Mouse (Mus musculus) G1E (cell line): ENCODE measurements around the gene Catsperg1. TPM values are rescaled to one million over a fixed set of nuclear protein-coding genes. Genes with fewer than 3 reads are reported as not detected.
"Not testable (repeated sequence)": the region's sequence is repeated elsewhere in the genome, so short reads cannot be mapped to it uniquely, and the experiment has no call there.

ENCODE experiments used
- ATAC-seq: 2 replicates; pipeline ENCODE4 v1.8.0; 2016; ENCODE audit warnings: mild to moderate bottlenecking; ENCODE audit not compliant: insufficient number of reproducible peaks, poor library complexity, low FRiP score, severe bottlenecking; ENCODE audit errors: extremely low read depth
- DNase-seq: peaks from one replicate; pipeline ENCODE4 v3.0.0; 2012; ENCODE audit warnings: low spot score
- H3K27me3 ChIP-seq: 2 replicates; pipeline ENCODE4 v1.6.1; 2012; ENCODE audit warnings: mild to moderate bottlenecking, low read length, inconsistent platforms; ENCODE audit not compliant: insufficient read depth
- H3K36me3 ChIP-seq: replicated peaks from 2 replicates; pipeline ENCODE3; 2012; ENCODE audit warnings: mild to moderate bottlenecking, inconsistent platforms
- H3K4me1 ChIP-seq: 2 replicates; pipeline ENCODE4 v1.6.1; 2012; ENCODE audit warnings: low read depth, low read length, inconsistent platforms, mixed read lengths; ENCODE audit not compliant: insufficient read depth
- H3K4me3 ChIP-seq: 2 replicates; pipeline ENCODE4 v1.5.1; 2012; ENCODE audit warnings: low read depth, mild to moderate bottlenecking, inconsistent platforms, low read length, moderate library complexity, mixed read lengths
- H3K9me3 ChIP-seq: replicated peaks from 2 replicates; pipeline ENCODE4 v1.6.1; 2012; ENCODE audit warnings: inconsistent platforms
- CTCF ChIP-seq: IDR thresholded peaks from 2 replicates; pipeline ENCODE4 v1.5.1; 2012; ENCODE audit warnings: low read depth, low read length, inconsistent platforms, mixed read lengths
- GATA1 ChIP-seq: IDR thresholded peaks from 2 replicates; pipeline ENCODE4 v1.6.1; 2012; ENCODE audit warnings: borderline replicate concordance, low read length, inconsistent platforms, mixed read lengths
- GATA2 ChIP-seq: IDR thresholded peaks from 2 replicates; pipeline ENCODE4 v1.6.1; 2012; ENCODE audit warnings: low read depth, low read length, inconsistent platforms, borderline replicate concordance
- POLR2AphosphoS5 ChIP-seq: IDR thresholded peaks from 2 replicates; pipeline ENCODE4 v1.6.1; 2012; ENCODE audit warnings: low read depth, low read length, inconsistent platforms; ENCODE audit not compliant: insufficient replicate concordance
- TAL1 ChIP-seq: conservative IDR thresholded peaks from 2 replicates; pipeline ENCODE4 v1.6.1; 2012; ENCODE audit warnings: low read depth, low read length, inconsistent platforms, mixed read lengths
- polyA plus RNA-seq: library from polyadenylated mRNA; stranded (reverse); fragments of >175 nt; gene quantifications from 2 replicates; pipeline ENCODE4 v1.2.3, GENCODE M21; 2012
- total RNA-seq, 2 experiments: library from RNA; stranded (forward) in 1 of 2; stranded (reverse) in 1 of 2; fragments of 200-1000 nt in 1 of 2; fragments of >200 nt in 1 of 2; fragmentation: Nextera tagmentation in 1 of 2; gene quantifications; 2 replicates each; pipeline ENCODE4 v1.2.3; 2014 to 2017

Catsperg1 gene
- total and polyA plus RNA-seq, 3 experiments: 0.04 to 3.0 (median 2.1) TPM

DNA sequence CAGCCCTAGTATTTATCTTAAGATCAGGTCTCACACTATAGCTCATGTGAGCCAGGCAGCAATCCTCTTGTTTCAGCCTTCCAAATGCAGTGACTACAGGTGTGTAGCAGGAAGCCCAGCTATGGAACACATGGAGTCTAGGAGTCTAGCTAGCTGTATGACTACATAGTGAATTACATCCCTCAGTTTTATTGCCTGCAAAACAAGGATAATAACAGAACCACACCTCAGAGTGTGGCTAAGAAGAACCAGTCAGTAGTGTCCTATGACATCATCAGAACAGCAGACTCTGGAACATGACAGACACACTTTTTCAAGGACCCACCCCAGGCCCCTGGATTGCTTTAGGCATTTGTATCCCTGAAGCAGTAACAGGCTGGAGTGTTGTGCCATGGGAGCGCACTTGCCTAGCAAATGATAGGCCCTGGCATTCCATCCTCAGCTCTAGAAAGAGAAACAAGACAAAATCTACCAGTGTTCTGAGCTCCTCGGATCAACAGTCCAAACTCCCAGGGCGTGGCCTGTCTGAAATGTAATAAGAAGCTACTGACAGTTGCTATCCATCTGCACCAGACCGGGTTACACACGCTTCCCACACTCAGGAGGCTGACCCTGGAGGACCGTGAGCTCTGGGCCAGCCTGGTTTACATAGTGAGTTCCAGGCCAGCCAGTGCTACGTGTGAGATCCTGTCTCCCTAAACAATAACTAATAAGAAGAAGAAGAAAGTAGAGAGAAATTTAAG, 67.0 kb downstream of the Catsperg1 start:
- ATAC-seq (no peak), DNase-seq (no peak)
- Histone ChIP-seq H3K4me1 (peaks cover 47% of the 10 kb centered on the region), H3K4me3 (no peak overlapping the region), H3K27me3 (peaks cover 25% of the 10 kb centered on the region), H3K36me3 (no peaks in the 10 kb centered on the region), H3K9me3 (no peaks in the 10 kb centered on the region)
- TF ChIP-seq GATA1 (no peak), TAL1 (no peak)

DNA sequence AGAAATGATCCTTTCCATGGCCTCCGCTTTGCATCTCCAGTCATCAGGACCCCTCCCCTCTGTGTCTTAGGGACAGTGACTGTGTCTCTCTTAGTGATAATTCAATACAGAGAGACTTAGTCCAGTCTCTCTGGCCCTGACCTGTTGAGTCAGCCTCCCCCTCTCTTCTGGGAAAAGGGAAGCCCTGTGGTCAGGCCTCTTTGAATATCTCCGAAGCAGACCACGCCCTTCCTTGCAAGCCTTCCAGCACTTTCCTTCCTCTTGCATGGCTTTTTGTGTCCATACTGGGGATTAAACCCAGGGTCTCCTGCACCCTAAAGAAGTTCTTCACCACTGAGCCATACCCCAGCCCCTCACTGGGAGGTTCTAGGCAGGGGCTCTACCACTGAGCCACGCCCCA, 69.8 kb downstream of the Catsperg1 start:
- TF ChIP-seq CTCF (no peak), POLR2AphosphoS5 (no peak), TAL1 (no peak), GATA1 (no peak), GATA2 (no peak)
- Histone ChIP-seq H3K27me3 (peaks cover 10% of the 10 kb centered on the region), H3K36me3 (no peaks in the 10 kb centered on the region), H3K9me3 (no peaks in the 10 kb centered on the region), H3K4me1 (peaks cover 47% of the 10 kb centered on the region), H3K4me3 (no peak overlapping the region; the same call in 1 of the 2 replicates)
- DNase-seq: peak; percentile 43
- ATAC-seq: peak; percentile 60

DNA sequence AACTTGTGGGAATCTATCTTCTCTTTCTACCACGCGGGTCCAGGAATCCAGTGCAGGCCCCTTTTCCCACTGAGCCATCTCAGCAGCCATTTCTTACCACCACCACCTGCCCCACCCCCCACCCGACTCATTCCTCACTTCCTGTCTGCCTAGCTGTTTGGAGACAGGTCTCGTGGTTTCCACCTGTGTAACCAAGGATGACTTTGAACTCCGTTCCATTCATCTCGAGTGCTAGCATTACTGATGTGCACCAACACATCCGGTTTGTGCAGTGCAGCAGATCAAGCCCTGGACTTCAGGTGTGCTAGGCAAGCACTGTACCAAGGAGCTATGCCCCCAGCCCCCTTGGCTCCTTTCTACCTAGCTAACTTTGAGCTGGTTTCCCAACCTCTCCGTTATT, 72.4 kb downstream of the Catsperg1 start:
- no peak for TF ChIP-seq GATA2
- no peak for TF ChIP-seq CTCF
- TF ChIP-seq TAL1: no peak
- no peak for TF ChIP-seq GATA1
- no peak for TF ChIP-seq POLR2AphosphoS5
- no peak for ATAC-seq
- no peak for DNase-seq
- Histone ChIP-seq H3K27me3 (peaks cover 14% of the 10 kb centered on the region; the same call in 1 of the 2 replicates), H3K9me3 (no peaks in the 10 kb centered on the region), H3K36me3 (no peaks in the 10 kb centered on the region), H3K4me3 (no peak overlapping the region), H3K4me1 (peaks cover 41% of the 10 kb centered on the region)

DNA sequence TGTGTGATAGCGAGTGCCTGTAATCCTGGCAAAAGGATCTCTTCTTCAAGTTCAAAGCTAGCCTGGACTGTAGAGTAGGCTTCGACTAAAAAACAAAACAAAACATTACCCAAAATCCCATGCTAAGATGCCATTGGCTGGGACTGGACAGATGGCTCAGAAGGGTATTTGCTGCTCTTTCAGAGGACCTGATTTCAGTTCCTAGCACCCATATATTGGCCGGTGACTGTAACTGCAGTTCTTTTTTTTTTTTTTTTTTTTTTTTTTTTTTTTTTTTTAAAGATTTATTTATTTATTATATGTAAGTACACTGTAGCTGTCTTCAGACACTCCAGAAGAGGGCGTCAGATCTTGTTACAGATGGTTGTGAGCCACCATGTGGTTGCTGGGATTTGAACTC, 74.6 kb downstream of the Catsperg1 start:
- not testable (repeated sequence) for DNase-seq, ATAC-seq, H3K4me3 ChIP-seq, H3K9me3 ChIP-seq, H3K36me3 ChIP-seq
- Histone ChIP-seq H3K4me1 (peaks cover 38% of the 10 kb centered on the region), H3K27me3 (peaks cover 21% of the 10 kb centered on the region; the same call in 1 of the 2 replicates)

DNA sequence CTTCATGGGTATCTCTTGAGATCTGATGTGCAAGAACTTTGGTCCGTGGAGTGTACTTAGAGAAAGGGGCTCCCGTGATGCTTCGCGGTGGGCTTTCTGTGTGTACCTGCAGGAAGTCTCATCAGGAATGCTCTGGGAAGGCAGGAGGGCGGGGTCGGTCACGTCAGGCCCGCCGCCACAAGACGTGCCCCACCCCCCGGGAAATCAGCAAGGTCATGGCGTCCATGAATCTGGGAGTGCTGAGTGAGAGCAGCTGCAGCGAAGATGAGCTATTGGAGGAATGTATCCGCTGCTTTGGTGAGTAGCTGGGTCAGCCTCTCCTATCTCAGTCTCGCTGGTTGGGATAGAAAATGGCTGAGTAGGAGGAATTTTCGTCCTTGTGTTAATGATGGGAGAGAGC, 76.4 kb downstream of the Catsperg1 start:
- Histone ChIP-seq H3K4me3 (no peak overlapping the region), H3K4me1 (peaks cover 34% of the 10 kb centered on the region), H3K36me3 (no peaks in the 10 kb centered on the region), H3K9me3 (no peaks in the 10 kb centered on the region), H3K27me3 (peaks cover 19% of the 10 kb centered on the region; the same call in 1 of the 2 replicates)
- DNase-seq (no peak), ATAC-seq (no peak)
- no peak for TF ChIP-seq TAL1
- no peak for TF ChIP-seq CTCF
- no peak for TF ChIP-seq GATA2
- no peak for TF ChIP-seq POLR2AphosphoS5
- no peak for TF ChIP-seq GATA1

DNA sequence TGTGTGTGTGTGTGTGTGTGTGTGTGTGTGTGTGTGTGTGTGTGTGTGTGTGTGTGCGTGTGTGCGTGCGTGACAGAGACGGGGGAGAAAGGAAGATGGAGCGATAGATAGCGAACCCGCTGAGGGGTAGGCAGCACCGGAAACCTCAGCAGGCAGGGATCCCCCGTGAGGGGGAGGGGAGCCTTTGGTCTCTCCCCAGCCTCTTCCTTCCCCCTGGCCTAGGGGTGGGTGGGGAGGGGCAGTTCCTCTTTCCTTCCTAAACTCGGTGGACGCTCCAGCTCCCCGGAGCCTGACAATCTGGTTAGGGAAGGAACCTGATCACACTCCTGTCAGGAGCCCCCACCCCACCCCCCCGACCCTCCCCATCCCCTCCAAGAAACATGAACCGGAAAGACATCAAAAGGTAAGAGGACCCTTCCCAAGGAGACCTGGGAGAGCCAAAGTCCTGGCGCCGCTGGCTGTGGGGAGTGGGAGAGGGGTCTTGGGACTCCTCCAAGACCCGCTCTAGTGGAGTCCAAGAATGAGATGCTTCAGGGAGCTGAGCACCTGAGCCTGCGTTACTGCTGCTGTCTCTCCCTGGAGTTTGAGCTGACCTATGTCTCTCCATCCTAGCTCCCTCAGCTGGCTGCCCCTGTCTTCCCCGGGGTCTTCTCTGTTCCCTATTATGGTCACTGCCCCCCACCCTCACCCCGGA, 79.0 kb downstream of the Catsperg1 start, which contains the start of gene Rasgrp4:
Gene Rasgrp4, plus strand, starts transcription at position 159 of the 694 bp plus-strand sequence.
- TF ChIP-seq TAL1: no peak
- no peak for TF ChIP-seq POLR2AphosphoS5
- TF ChIP-seq CTCF: no peak
- no peak for TF ChIP-seq GATA1
- TF ChIP-seq GATA2: no peak
- Histone ChIP-seq H3K4me1 (peaks cover 26% of the 10 kb centered on the region), H3K9me3 (no peaks in the 10 kb centered on the region), H3K27me3 (peaks cover 22% of the 10 kb centered on the region; the same call in 1 of the 2 replicates), H3K4me3 (peak within 1 kb of the TSS; percentile 53), H3K36me3 (no peaks in the 10 kb centered on the region)
- peak; percentile 75 for ATAC-seq
- DNase-seq: peak; percentile 83
